Comparison of ENCODE assay signal across 32 mouse cellular contexts in genomic region chr8:111920971-111921370, GRCm38 (mm10). TPM values are rescaled to one million over a fixed set of nuclear protein-coding genes. Genes with fewer than 3 reads are reported as not detected.
A peak's percentile ranks its signal among the peaks of the same experiment; 100 is the strongest.
DNase-seq lines count a peak whose midpoint lies in the region; ATAC-seq and TF ChIP-seq lines count a peak whose summit lies in the region.
"Had no signal": no experiment of that assay in that cellular context is flagged by ENCODE, and none has a peak within 500 bp of the region (broad histone marks: within the 10 kb centered on the region; RNA-seq: fewer than 3 reads in every experiment).

No protein-coding gene starts in this region.

- peaks cover 6% of the 10 kb centered on the region; the same call in 1 of the 2 replicates for H3K4me1 ChIP-seq in kidney, embryonic 16.5 days (ENCODE audit: insufficient read depth, low read length)
- H3K4me1 ChIP-seq in ES-Bruce4 (ENCODE audit: control insufficient read depth, insufficient read depth, low read length) (peaks cover 2% of the 10 kb centered on the region), MEL (ENCODE audit: control insufficient read depth in 1 of 2, insufficient read depth in 2 of 2, low read length in 2 of 2) (peaks cover 0 to 21% of the 10 kb centered on the region in 2 experiments; a peak in 2 of 4 replicates)
- H3K4me1 ChIP-seq in intestine, postnatal 0 days (replicated peaks; ENCODE audit: control insufficient read depth, insufficient read depth, low read length): no peaks in the 10 kb centered on the region
- H3K4me1 ChIP-seq: embryonic facial prominence, embryonic 10.5 days; embryonic facial prominence, embryonic 13.5 days; forebrain, embryonic 12.5 days; forebrain, embryonic 15.5 days; hindbrain, embryonic 10.5 days; hindbrain, embryonic 13.5 days had no signal

- no peak for DNase-seq in kidney, postnatal 36 days
- peak; percentile 52 for DNase-seq in MEL (ENCODE audit: low read depth, low spot score)
- DNase-seq in thymus, postnatal 0 days (ENCODE audit: low spot score): no peak
- no peak for DNase-seq in right cerebral cortex, postnatal 14 days
- DNase-seq: adrenal gland, adult 2 months; adrenal gland, postnatal 14 days; B cell, adult 2 months; cerebellum, adult 11-12 months; cerebellum, adult 8-10 months; cerebellum, postnatal 10 days; cerebellum, postnatal 36 days; embryo, embryonic 11 days; gastrocnemius, postnatal 25 days; heart, adult 18-20 months; heart, postnatal 10 days; heart, postnatal 36 days had no signal

- TF ChIP-seq RAD21 in MEL (IDR thresholded peaks at IDR 0.05; ENCODE audit: low read depth, low read length): no peak

- no peaks in the 10 kb centered on the region for H3K79me2 ChIP-seq in MEL (ENCODE audit: control insufficient read depth, insufficient read depth, low read length, poor library complexity)

- H3K4me3 ChIP-seq in kidney, embryonic 16.5 days (ENCODE audit: low read length): no peak overlapping the region
- H3K4me3 ChIP-seq in ES-Bruce4 (ENCODE audit: low read depth, low read length) (no peak overlapping the region), MEL (ENCODE audit: control insufficient read depth in 1 of 2, insufficient read depth in 1 of 2, low read depth in 2 of 2, low read length in 2 of 2) (peak overlapping the region; percentile 20 to 38; a peak in 2 of 4 replicates)
- H3K4me3 ChIP-seq in intestine, postnatal 0 days (ENCODE audit: low read depth, low read length): no peak overlapping the region
- H3K4me3 ChIP-seq: embryonic facial prominence, embryonic 10.5 days; embryonic facial prominence, embryonic 13.5 days; erythroblast, embryonic 14.5 days; forebrain, embryonic 12.5 days; forebrain, embryonic 15.5 days; heart, embryonic 12.5 days; heart, embryonic 15.5 days; hindbrain, embryonic 10.5 days; hindbrain, embryonic 13.5 days had no signal

- TF ChIP-seq POLR2A in ES-Bruce4 (IDR thresholded peaks at IDR 0.05; ENCODE audit: insufficient read depth, low read length) (no peak), MEL (IDR thresholded peaks at IDR 0.05; ENCODE audit: control insufficient read depth in 1 of 2, insufficient read depth in 1 of 2, low read depth in 1 of 2, low read length in 2 of 2, poor library complexity in 1 of 2) (no peak)

- H3K27me3 ChIP-seq in kidney, embryonic 16.5 days (ENCODE audit: insufficient read depth, low read length): no peaks in the 10 kb centered on the region
- H3K27me3 ChIP-seq in ES-Bruce4 (ENCODE audit: control insufficient read depth, insufficient read depth, low read length, poor library complexity, severe bottlenecking) (no peaks in the 10 kb centered on the region), MEL (ENCODE audit: control insufficient read depth in 1 of 2, insufficient read depth in 2 of 2, low read length in 2 of 2) (no peaks in the 10 kb centered on the region)
- no peaks in the 10 kb centered on the region for H3K27me3 ChIP-seq in intestine, postnatal 0 days (replicated peaks; ENCODE audit: control insufficient read depth, insufficient read depth, low read length)
- H3K27me3 ChIP-seq: CH12.LX; embryonic facial prominence, embryonic 13.5 days; forebrain, embryonic 12.5 days; forebrain, embryonic 15.5 days; heart, embryonic 12.5 days; heart, embryonic 15.5 days; hindbrain, embryonic 13.5 days had no signal

- TF ChIP-seq CTCF in ES-Bruce4 (IDR thresholded peaks at IDR 0.05; ENCODE audit: low read depth, low read length) (no peak), MEL (IDR thresholded peaks at IDR 0.05 in 2 of 3, conservative IDR thresholded peaks at IDR 0.05 in 1 of 3; ENCODE audit: control insufficient read depth in 1 of 3, insufficient read depth in 1 of 3, low read depth in 2 of 3, low read length in 3 of 3, poor library complexity in 1 of 3, severe bottlenecking in 1 of 3) (no peak)
- no peak for TF ChIP-seq CTCF in intestine, postnatal 0 days (IDR thresholded peaks at IDR 0.05; ENCODE audit: low read depth)

- ATAC-seq in kidney, embryonic 16.5 days (ENCODE audit: low FRiP score, low TSS enrichment): no peak
- no peak for ATAC-seq in intestine, postnatal 0 days
- ATAC-seq: forebrain, embryonic 15.5 days; hindbrain, embryonic 16.5 days had no signal

- 70% methylated on average over 4 of the region's 4 CpGs for WGBS in kidney, embryonic 16.5 days
- 72% methylated on average over 4 of the region's 4 CpGs for WGBS in intestine, postnatal 0 days

- no peak overlapping the region for H3K9ac ChIP-seq in kidney, embryonic 16.5 days (replicated peaks; ENCODE audit: low read length)
- no peak overlapping the region for H3K9ac ChIP-seq in ES-Bruce4 (ENCODE audit: low read depth, poor library complexity, severe bottlenecking)
- no peak overlapping the region; the same call in 1 of the 2 replicates for H3K9ac ChIP-seq in MEL (ENCODE audit: control insufficient read depth, low read depth, low read length, poor library complexity, severe bottlenecking)
- H3K9ac ChIP-seq in intestine, postnatal 0 days (ENCODE audit: low read depth, low read length): no peak overlapping the region
- H3K9ac ChIP-seq: embryonic facial prominence, embryonic 13.5 days; forebrain, embryonic 12.5 days; forebrain, embryonic 15.5 days; heart, embryonic 12.5 days; heart, embryonic 15.5 days; hindbrain, embryonic 13.5 days had no signal

- TF ChIP-seq EP300 in ES-Bruce4 (IDR thresholded peaks at IDR 0.05; ENCODE audit: insufficient read depth, low read depth, low read length) (no peak), MEL (IDR thresholded peaks at IDR 0.05; ENCODE audit: low read depth in 1 of 2, low read length in 2 of 2) (no peak)

- H3K36me3 ChIP-seq in kidney, embryonic 16.5 days (ENCODE audit: insufficient read depth, low read length): peaks cover 2% of the 10 kb centered on the region; the same call in 1 of the 2 replicates
- H3K36me3 ChIP-seq in ES-Bruce4 (ENCODE audit: control insufficient read depth, insufficient read depth, low read length, poor library complexity, severe bottlenecking) (peaks cover 11% of the 10 kb centered on the region), MEL (ENCODE audit: control insufficient read depth in 1 of 2, insufficient read depth in 2 of 2, low read length in 2 of 2) (peaks cover 0 to 11% of the 10 kb centered on the region in 2 experiments; a peak in 2 of 4 replicates)
- no peaks in the 10 kb centered on the region for H3K36me3 ChIP-seq in intestine, postnatal 0 days (ENCODE audit: control insufficient read depth, insufficient read depth)
- H3K36me3 ChIP-seq: heart, embryonic 15.5 days had no signal

- H3K9me3 ChIP-seq in kidney, embryonic 16.5 days (ENCODE audit: low read length): no peaks in the 10 kb centered on the region
- H3K9me3 ChIP-seq in ES-Bruce4 (replicated peaks; ENCODE audit: control insufficient read depth, insufficient read depth, low read length, poor library complexity, severe bottlenecking): no peaks in the 10 kb centered on the region
- H3K9me3 ChIP-seq in MEL (replicated peaks; ENCODE audit: insufficient read depth, low read length): no peaks in the 10 kb centered on the region
- no peaks in the 10 kb centered on the region for H3K9me3 ChIP-seq in intestine, postnatal 0 days (ENCODE audit: control insufficient read depth)
- H3K9me3 ChIP-seq: embryonic facial prominence, embryonic 10.5 days; embryonic facial prominence, embryonic 13.5 days; forebrain, embryonic 12.5 days; forebrain, embryonic 15.5 days; heart, embryonic 12.5 days; heart, embryonic 15.5 days; hindbrain, embryonic 10.5 days; hindbrain, embryonic 13.5 days had no signal

- H3K4me2 ChIP-seq in kidney, embryonic 16.5 days (replicated peaks; ENCODE audit: low read depth, low read length): no peak overlapping the region
- H3K4me2 ChIP-seq in intestine, postnatal 0 days (replicated peaks; ENCODE audit: low read depth): no peak overlapping the region
- H3K4me2 ChIP-seq: embryonic facial prominence, embryonic 13.5 days; forebrain, embryonic 12.5 days; forebrain, embryonic 15.5 days; heart, embryonic 12.5 days; heart, embryonic 15.5 days; hindbrain, embryonic 13.5 days had no signal

- H3K27ac ChIP-seq in kidney, embryonic 16.5 days (ENCODE audit: low read length): peak overlapping the region; percentile 46; the same call in 1 of the 2 replicates
- H3K27ac ChIP-seq in ES-Bruce4 (ENCODE audit: insufficient read depth, low read length): peak overlapping the region; percentile 26; the same call in 1 of the 2 replicates
- no peak overlapping the region; the same call in 1 of the 2 replicates for H3K27ac ChIP-seq in MEL (ENCODE audit: control insufficient read depth, low read depth, low read length)
- H3K27ac ChIP-seq in intestine, postnatal 0 days (ENCODE audit: low read depth, low read length): no peak overlapping the region
- H3K27ac ChIP-seq: embryonic facial prominence, embryonic 10.5 days; embryonic facial prominence, embryonic 13.5 days; forebrain, embryonic 12.5 days; forebrain, embryonic 15.5 days; heart, embryonic 15.5 days; hindbrain, embryonic 10.5 days; hindbrain, embryonic 13.5 days had no signal

RNA-seq across cellular contexts. Expression of gene Chst5, which starts 10.7 kb away (rescaled TPM):
- polyA plus RNA-seq in kidney, embryonic 16.5 days (2015; fragmentation: Nextera tagmentation; extraction: Ambion mirVana): 1.3 and 1.9 TPM in 2 replicates
- polyA plus RNA-seq in ES-Bruce4 (2011; ENCODE audit: insufficient read depth, insufficient read length, low read depth, missing spikeins) (0.81 and 1.5 TPM in 2 replicates), MEL (2012; ENCODE audit: insufficient read depth in 1 of 2, insufficient read length in 2 of 2, low read depth in 1 of 2, low replicate concordance in 2 of 2, missing spikeins in 1 of 2) (not detected)
- total RNA-seq in MEL (2012; rRNA removed): not detected in 2 replicates
- polyA plus RNA-seq in intestine, postnatal 0 days (2015; fragmentation: Nextera tagmentation; extraction: Ambion mirVana): 0.44 and 0.54 TPM in 2 replicates
- 0.09 and 0.27 TPM in 2 replicates for polyA plus RNA-seq in thymus, postnatal 0 days (2015; fragmentation: Nextera tagmentation; extraction: Ambion mirVana)
- total RNA-seq: adrenal gland, adult 2 months; adrenal gland, postnatal 14 days; CH12.LX; gastrocnemius, adult 8-10 months; heart, adult 18-20 months; heart, postnatal 10 days; heart, postnatal 36 days had no signal
- polyA plus RNA-seq: adrenal gland, adult 2 months; erythroblast, embryonic 14.5 days; gonadal fat pad, adult 2 months had no signal

RNA-seq across cellular contexts. Expression of gene Tmem231, which starts 12.7 kb away (rescaled TPM):
- 20.7 and 24.6 TPM in 2 replicates for polyA plus RNA-seq in kidney, embryonic 16.5 days (2015; fragmentation: Nextera tagmentation; extraction: Ambion mirVana)
- polyA plus RNA-seq in ES-Bruce4 (2011; ENCODE audit: insufficient read depth, insufficient read length, low read depth, missing spikeins) (16.8 and 18.2 TPM in 2 replicates), MEL (2012; ENCODE audit: insufficient read depth in 1 of 2, insufficient read length in 2 of 2, low read depth in 1 of 2, low replicate concordance in 2 of 2, missing spikeins in 1 of 2) (1 to 10 TPM in 1 of 2 experiments, not detected in 1; 2.5 TPM)
- 0.85 and 0.95 TPM in 2 replicates for total RNA-seq in MEL (2012; rRNA removed)
- polyA plus RNA-seq in intestine, postnatal 0 days (2015; fragmentation: Nextera tagmentation; extraction: Ambion mirVana): 1.8 and 2.2 TPM in 2 replicates
- 1.5 and 2.2 TPM in 2 replicates for polyA plus RNA-seq in thymus, postnatal 0 days (2015; fragmentation: Nextera tagmentation; extraction: Ambion mirVana)

RNA-seq across cellular contexts. Expression of gene Gabarapl2, which starts 19.5 kb away (rescaled TPM):
- polyA plus RNA-seq in kidney, embryonic 16.5 days (2015; fragmentation: Nextera tagmentation; extraction: Ambion mirVana): 197 and 202 TPM in 2 replicates
- polyA plus RNA-seq in ES-Bruce4 (2011; ENCODE audit: insufficient read depth, insufficient read length, low read depth, missing spikeins) (64.2 and 66.4 TPM in 2 replicates), MEL (2012; ENCODE audit: insufficient read depth in 1 of 2, insufficient read length in 2 of 2, low read depth in 1 of 2, low replicate concordance in 2 of 2, missing spikeins in 1 of 2) (10 to 100 TPM in 1 of 2 experiments, not detected in 1; 22.5 TPM)
- 18.4 and 21.6 TPM in 2 replicates for total RNA-seq in MEL (2012; rRNA removed)
- 298 and 308 TPM in 2 replicates for polyA plus RNA-seq in intestine, postnatal 0 days (2015; fragmentation: Nextera tagmentation; extraction: Ambion mirVana)
- 278 and 281 TPM in 2 replicates for polyA plus RNA-seq in thymus, postnatal 0 days (2015; fragmentation: Nextera tagmentation; extraction: Ambion mirVana)

RNA-seq across cellular contexts. Expression of gene Tmem170, which starts 44.4 kb away (rescaled TPM):
- polyA plus RNA-seq in kidney, embryonic 16.5 days (2015; fragmentation: Nextera tagmentation; extraction: Ambion mirVana): 10.6 and 13.7 TPM in 2 replicates
- 30.4 and 31.2 TPM in 2 replicates for polyA plus RNA-seq in ES-Bruce4 (2011; ENCODE audit: insufficient read depth, insufficient read length, low read depth, missing spikeins)
- 2.8 and 2.9 TPM in 2 replicates for total RNA-seq in MEL (2012; rRNA removed)
- polyA plus RNA-seq in MEL (2012; ENCODE audit: insufficient read depth in 1 of 2, insufficient read length in 2 of 2, low read depth in 1 of 2, low replicate concordance in 2 of 2, missing spikeins in 1 of 2): 1 to 10 TPM in 1 of 2 experiments, not detected in 1; 4.6 TPM
- 24.1 and 25.4 TPM in 2 replicates for polyA plus RNA-seq in intestine, postnatal 0 days (2015; fragmentation: Nextera tagmentation; extraction: Ambion mirVana)
- 5.2 and 6.1 TPM in 2 replicates for polyA plus RNA-seq in thymus, postnatal 0 days (2015; fragmentation: Nextera tagmentation; extraction: Ambion mirVana)

Comparison
In these comparisons a context has a peak if more than half of its experiments do, and no peak if none do; other contexts are left out.
1. H3K27ac ChIP-seq: peak in kidney, embryonic 16.5 days (single experiment) and ES-Bruce4 (single experiment); none in MEL (single experiment) and intestine, postnatal 0 days (single experiment).
2. H3K4me3 ChIP-seq: peak in MEL (2 of 2); none in kidney, embryonic 16.5 days (single experiment), ES-Bruce4 (single experiment) and intestine, postnatal 0 days (single experiment).